8 mouse cellular contexts compared by ENCODE assay signal in genomic region chr4:87369626-87370234, GRCm38 (mm10).
DNase-seq lines count a peak whose midpoint lies in the region; ATAC-seq lines count a peak whose summit lies in the region.

No protein-coding gene starts in this region.

- no peak overlapping the region for H3K9ac ChIP-seq in stomach, embryonic 14.5 days (replicated peaks; ENCODE audit: low read depth, low read length)

- H3K27ac ChIP-seq in hindbrain, embryonic 10.5 days, result peak overlapping the region; percentile 93
- H3K27ac ChIP-seq in stomach, embryonic 14.5 days (ENCODE audit: low read length), result no peak overlapping the region

- 15% methylated on average over 14 of the region's 14 CpGs for WGBS in hindbrain, embryonic 10.5 days
- WGBS in stomach, embryonic 14.5 days, result 17% methylated on average over 14 of the region's 14 CpGs

- H3K4me1 ChIP-seq in hindbrain, embryonic 10.5 days (replicated peaks), result peaks cover 45% of the 10 kb centered on the region
- peaks cover 19% of the 10 kb centered on the region for H3K4me1 ChIP-seq in stomach, embryonic 14.5 days (ENCODE audit: control insufficient read depth, insufficient read depth, low read length)

- peak; percentile 76 for ATAC-seq in stomach, embryonic 14.5 days (ENCODE audit: insufficient number of reproducible peaks, insufficient read depth, low FRiP score, low read depth)

- peak overlapping the region; percentile 27; the same call in 1 of the 2 replicates for H3K4me3 ChIP-seq in hindbrain, embryonic 10.5 days
- H3K4me3 ChIP-seq in stomach, embryonic 14.5 days (ENCODE audit: low read depth, low read length), result no peak overlapping the region

- peak; percentile 23 to 38 for DNase-seq in cerebellum, postnatal 25 days
- DNase-seq in cerebellum, adult 9-11 months, result no peak
- peak; percentile 23 for DNase-seq in Muller cell, postnatal 12 days (ENCODE audit: inconsistent ontology term)
- peak; percentile 52 for DNase-seq in hindbrain, embryonic 10.5 days (ENCODE audit: low spot score)
- DNase-seq in liver, result peak; percentile 8
- DNase-seq in adrenal gland, adult 8-10 months, result no peak
- no peak for DNase-seq in left cerebral cortex, postnatal 36 days (ENCODE audit: low spot score in 2 of 2)

- peaks cover 19% of the 10 kb centered on the region; the same call in 1 of the 2 replicates for H3K27me3 ChIP-seq in hindbrain, embryonic 10.5 days (ENCODE audit: insufficient read depth, poor library complexity, severe bottlenecking)
- H3K27me3 ChIP-seq in stomach, embryonic 14.5 days (ENCODE audit: control insufficient read depth, insufficient read depth, low read length), result no peaks in the 10 kb centered on the region

- H3K9me3 ChIP-seq in hindbrain, embryonic 10.5 days, result no peaks in the 10 kb centered on the region
- H3K9me3 ChIP-seq in stomach, embryonic 14.5 days (ENCODE audit: control insufficient read depth, low read depth, low read length), result no peaks in the 10 kb centered on the region

- H3K36me3 ChIP-seq in hindbrain, embryonic 10.5 days, result no peaks in the 10 kb centered on the region
- H3K36me3 ChIP-seq in stomach, embryonic 14.5 days (ENCODE audit: control insufficient read depth, insufficient read depth, low read length), result no peaks in the 10 kb centered on the region

- intact Hi-C loops in left cerebral cortex, postnatal 36 days (cut with DNase I), result loop anchor here (2.0 to 5.0 kb wide), 3 partner anchors 663 to 1173 kb away; partner anchors contain the start of gene Mllt3

- peak overlapping the region; percentile 31 for H3K4me2 ChIP-seq in stomach, embryonic 14.5 days (replicated peaks; ENCODE audit: low read depth, low read length)

Comparison
In these comparisons a context has a peak if more than half of its experiments do, and no peak if none do; other contexts are left out.
1. DNase-seq: peak in cerebellum, postnatal 25 days (2 of 2), Muller cell, postnatal 12 days (single experiment), hindbrain, embryonic 10.5 days (single experiment) and liver (single experiment); none in cerebellum, adult 9-11 months (single experiment), adrenal gland, adult 8-10 months (single experiment) and left cerebral cortex, postnatal 36 days (0 of 2).